Mouse (Mus musculus): ENCODE results near the gene Trpc4ap. TPM values are rescaled to one million over a fixed set of nuclear protein-coding genes. Genes with fewer than 3 reads are reported as not detected.

Trpc4ap gene
- total RNA-seq, 2 experiments from 2014 or later, result 161 to 163 TPM

- DNase-seq (ENCODE audit: extremely low spot score in 1 of 2, low spot score in 1 of 2), result no peak
These were observed 39.6 kb downstream of the Trpc4ap start for GRCm38 (mm10) chr2:155652618-155653017.

DNA sequence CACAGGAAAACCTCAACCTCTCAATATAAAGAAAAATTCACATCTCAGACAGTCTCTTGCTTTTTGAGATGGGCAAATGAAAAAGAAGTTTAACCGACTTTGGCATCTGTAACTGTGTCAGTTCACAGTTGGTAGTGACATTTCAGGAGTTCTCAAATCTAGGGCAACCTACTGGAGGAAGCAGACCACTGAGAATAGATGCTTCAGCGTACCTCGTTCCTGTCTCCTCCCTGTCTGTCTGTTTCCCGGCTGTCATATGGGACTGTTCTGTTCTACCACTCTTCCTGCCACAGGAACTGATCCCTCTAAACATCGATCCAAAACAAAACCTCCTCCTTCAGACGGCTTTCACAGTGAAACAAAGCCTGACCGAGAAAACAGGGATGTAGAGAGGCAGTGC, 46.4 kb downstream of the Trpc4ap start:
- DNase-seq (ENCODE audit: extremely low spot score in 1 of 2, low spot score in 1 of 2), result no peak

DNA sequence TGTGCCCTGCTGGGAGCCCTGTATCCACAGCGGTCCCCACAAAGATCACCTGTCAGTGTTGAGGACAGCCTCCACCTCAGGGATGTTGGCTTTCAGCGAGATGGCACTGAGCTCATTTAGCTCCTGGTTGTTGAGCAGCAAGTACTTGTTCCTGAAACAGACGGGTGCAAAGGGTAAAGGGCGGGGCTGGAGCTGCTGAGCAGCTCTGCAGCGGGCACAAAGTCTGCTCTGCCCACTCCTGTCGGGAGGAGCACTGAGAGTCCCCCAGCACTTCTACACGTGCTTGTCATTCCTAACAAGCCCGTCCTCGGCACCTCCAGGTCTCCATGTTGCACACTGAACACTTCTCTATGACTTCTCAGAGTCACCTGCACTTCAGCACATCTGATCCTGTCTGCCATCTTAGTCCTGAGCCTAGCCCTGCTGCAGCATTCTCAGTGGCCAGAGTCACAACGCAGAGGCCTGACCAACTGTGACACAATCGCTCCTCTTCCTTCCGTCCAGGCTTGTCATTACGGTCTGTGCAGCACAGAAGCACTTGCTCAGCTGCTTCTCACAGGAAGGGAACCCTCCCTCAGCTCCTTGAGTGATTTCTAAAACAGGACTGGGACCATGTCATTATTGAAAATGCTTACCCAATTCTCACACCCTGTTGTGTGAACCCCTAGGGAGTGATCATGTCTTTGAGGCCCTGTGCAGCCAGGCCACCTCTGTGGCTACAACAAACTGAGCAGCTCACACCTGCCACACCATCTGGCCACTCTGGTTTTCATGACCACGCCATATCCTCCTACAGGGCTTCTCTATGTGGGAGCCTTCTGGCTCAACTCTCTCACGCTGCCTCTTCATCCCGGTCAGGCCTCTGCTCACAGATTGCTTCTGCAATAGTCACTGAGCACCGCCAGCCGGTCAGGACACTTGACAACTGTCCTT, 50.4 kb downstream of the Trpc4ap start:
- no peak for DNase-seq (ENCODE audit: extremely low spot score in 1 of 2, low spot score in 1 of 2)

DNA sequence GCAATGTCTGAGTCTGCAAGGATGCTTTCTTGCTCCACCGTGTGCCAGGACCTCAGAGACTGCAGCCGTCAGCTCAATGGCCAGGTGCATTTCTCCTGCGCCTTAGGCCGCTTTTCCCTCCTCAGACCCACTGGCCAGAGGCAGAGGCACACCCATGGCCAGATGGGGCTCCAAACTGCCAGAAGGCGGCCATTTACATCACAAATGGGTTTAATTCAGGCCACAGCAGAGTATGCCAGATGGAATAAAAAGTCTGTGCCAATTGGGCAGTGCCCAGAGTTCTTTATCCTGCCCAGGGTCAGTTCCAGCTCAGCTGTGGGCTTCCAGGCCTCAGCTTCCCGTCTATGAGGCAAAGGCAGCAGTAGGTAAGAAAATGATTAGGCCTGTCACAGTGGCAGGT, 51.5 kb downstream of the Trpc4ap start:
- peak in 1 of 2 experiments; percentile 30 for DNase-seq (ENCODE audit: extremely low spot score in 1 of 2, low spot score in 1 of 2)

GRCm38 (mm10) chr2:155637411-155637810, 54.8 kb downstream of the Trpc4ap start:
- no peak for DNase-seq (ENCODE audit: extremely low spot score in 1 of 2, low spot score in 1 of 2)

DNA sequence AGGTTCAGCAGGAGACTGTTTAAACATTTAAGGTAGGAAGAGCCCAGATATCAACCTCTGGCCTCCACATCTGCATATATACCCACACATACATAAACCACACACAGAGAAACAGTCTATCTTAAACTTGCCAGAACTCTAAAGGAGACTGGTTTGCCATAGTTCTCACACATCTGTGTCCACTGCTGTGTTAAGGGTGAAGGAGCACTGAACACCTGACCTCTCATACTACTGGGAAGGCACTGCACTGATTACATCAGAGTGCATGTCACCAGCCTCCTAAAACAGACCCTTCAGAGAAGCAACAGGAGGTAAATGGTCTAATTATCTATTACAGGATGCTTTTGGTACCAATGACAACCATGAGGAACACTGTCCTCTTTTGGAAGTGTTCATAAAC, 55.3 kb downstream of the Trpc4ap start:
- DNase-seq (ENCODE audit: extremely low spot score in 1 of 2, low spot score in 1 of 2), result no peak

- no peak for DNase-seq (ENCODE audit: extremely low spot score in 1 of 2, low spot score in 1 of 2)
These were observed 56.2 kb downstream of the Trpc4ap start for GRCm38 (mm10) chr2:155635961-155636360.

GRCm38 (mm10) chr2:155634562-155634961, 57.6 kb downstream of the Trpc4ap start:
- DNase-seq (ENCODE audit: extremely low spot score in 1 of 2, low spot score in 1 of 2), result no peak

- no peak for DNase-seq (ENCODE audit: extremely low spot score in 1 of 2, low spot score in 1 of 2)
These were observed 58.5 kb downstream of the Trpc4ap start for GRCm38 (mm10) chr2:155633731-155634130.

GRCm38 (mm10) chr2:155633121-155633520, 59.1 kb downstream of the Trpc4ap start:
- DNase-seq (ENCODE audit: extremely low spot score in 1 of 2, low spot score in 1 of 2), result no peak

- DNase-seq (ENCODE audit: extremely low spot score in 1 of 2, low spot score in 1 of 2), result no peak
These were observed 59.8 kb downstream of the Trpc4ap start for GRCm38 (mm10) chr2:155632138-155632936.

DNA sequence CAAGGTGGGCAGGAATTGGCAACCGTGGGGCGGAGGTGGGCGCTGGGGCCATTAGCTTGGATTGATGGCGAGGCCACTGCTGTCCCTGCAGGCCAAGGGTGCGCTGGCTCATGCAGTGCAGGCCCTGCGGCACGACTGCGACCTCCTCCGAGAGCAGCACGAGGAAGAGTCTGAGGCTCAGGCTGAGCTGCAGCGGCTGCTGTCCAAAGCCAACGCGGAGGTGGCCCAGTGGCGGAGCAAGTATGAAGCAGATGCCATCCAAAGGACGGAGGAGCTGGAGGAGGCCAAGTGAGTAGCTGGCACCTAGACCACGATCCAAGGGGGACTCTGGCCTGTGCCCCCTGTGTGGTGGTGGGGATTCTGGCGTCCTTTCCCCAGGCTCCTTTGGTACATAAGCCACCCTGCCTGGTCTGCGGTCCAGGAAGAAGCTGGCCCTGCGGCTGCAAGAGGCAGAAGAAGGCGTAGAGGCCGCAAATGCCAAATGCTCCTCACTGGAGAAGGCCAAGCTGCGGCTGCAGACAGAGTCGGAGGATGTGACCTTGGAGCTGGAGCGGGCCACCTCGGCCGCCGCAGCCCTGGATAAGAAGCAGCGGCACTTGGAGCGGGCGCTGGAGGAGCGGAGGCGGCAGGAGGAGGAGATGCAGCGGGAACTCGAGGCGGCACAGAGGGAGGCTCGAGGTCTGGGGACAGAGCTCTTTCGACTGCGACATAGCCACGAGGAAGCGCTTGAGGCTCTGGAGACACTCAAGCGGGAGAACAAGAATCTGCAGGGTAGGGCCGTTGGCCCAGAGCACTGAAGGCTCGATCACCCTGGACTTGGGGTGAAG, 61.4 kb downstream of the Trpc4ap start:
- no peak for DNase-seq (ENCODE audit: extremely low spot score in 1 of 2, low spot score in 1 of 2)

- DNase-seq (ENCODE audit: extremely low spot score in 1 of 2, low spot score in 1 of 2), result no peak
These were observed 62.0 kb downstream of the Trpc4ap start for GRCm38 (mm10) chr2:155630153-155630552.

GRCm38 (mm10) chr2:155629231-155629661, 62.9 kb downstream of the Trpc4ap start:
- peak; percentile 48 to 52 for DNase-seq (ENCODE audit: extremely low spot score in 1 of 2, low spot score in 1 of 2)

- no peak for DNase-seq (ENCODE audit: extremely low spot score in 1 of 2, low spot score in 1 of 2)
These were observed 63.7 kb downstream of the Trpc4ap start for GRCm38 (mm10) chr2:155628519-155628918.

- DNase-seq (ENCODE audit: extremely low spot score in 1 of 2, low spot score in 1 of 2), result no peak
These were observed 64.1 kb downstream of the Trpc4ap start for GRCm38 (mm10) chr2:155628112-155628511.

- peak; percentile 62 to 77 for DNase-seq (ENCODE audit: extremely low spot score in 1 of 2, low spot score in 1 of 2)
These were observed 65.0 kb downstream of the Trpc4ap start for GRCm38 (mm10) chr2:155627030-155627738.

GRCm38 (mm10) chr2:155626277-155626676, 65.9 kb downstream of the Trpc4ap start:
- no peak for DNase-seq (ENCODE audit: extremely low spot score in 1 of 2, low spot score in 1 of 2)

GRCm38 (mm10) chr2:155624730-155625129, 67.5 kb downstream of the Trpc4ap start:
- DNase-seq (ENCODE audit: extremely low spot score in 1 of 2, low spot score in 1 of 2), result no peak

DNA sequence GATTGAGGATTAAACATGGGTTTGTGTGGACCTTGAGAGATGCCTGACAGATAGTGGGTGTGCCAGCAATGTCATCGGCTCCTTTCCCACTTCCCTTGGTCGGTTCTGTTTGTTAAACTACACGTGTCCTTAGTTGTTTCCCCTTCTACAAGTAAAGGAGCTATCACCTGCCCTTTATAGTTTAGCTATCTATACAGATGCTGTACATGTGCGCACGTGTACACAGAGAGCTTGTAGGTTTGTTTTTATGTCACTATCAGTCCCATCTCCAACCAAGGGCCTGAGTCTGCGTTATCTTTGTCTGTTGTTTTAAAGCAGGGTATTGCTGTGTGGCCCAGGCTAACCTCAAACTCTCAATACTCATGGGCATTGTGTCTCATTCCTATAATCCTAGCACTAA, 68.2 kb downstream of the Trpc4ap start:
- no peak for DNase-seq (ENCODE audit: extremely low spot score in 1 of 2, low spot score in 1 of 2)
